Mouse (Mus musculus) kidney, postnatal 10 days (tissue): ENCODE data around the gene 2510039O18Rik.

Experiments
- DNase-seq: peaks from one replicate; pipeline ENCODE4 v3.0.0; 2021; ENCODE audit warnings: mixed read lengths

2510039O18Rik gene

DNA sequence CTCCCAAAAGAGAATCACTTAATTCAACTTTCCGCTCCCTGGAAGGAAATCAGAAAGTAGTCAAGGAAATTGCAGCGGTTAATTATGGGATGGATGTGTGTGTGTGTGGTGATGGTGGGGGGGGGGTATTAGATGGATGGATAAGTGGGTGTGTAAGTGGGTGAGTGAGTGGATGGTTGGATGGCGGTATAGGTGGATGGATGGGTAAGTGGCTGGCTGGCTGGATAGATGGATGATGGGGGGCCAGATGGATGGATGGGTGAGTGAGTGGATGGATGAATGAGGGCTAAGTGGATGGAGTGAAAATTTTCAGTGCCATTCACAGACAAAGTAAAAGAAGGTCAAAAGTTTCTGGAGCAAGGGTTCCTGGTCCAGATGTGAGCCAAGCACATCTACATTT, 3.7 kb upstream of the 2510039O18Rik start:
- DNase-seq = no peak

DNA sequence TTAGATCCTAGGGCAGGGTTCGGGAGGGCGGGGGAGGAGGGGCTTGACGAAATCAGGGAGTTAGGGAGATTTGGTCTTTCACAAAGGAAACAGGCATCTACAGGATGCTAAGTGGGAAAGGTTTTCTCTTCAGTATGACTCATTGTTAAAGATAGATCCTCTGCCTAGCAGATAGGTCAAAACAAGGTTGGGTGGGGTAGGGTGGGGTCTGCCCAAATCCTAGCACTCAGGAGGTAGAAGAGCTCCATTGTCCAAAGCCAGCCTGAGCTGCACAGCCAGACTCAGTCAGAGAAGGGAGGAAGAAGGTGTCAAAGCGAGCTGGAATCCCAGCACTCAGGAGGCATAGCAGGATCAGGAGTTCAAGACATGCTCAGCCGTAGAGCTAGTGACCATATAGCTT, 3.2 kb upstream of the 2510039O18Rik start:
- DNase-seq = no peak

DNA sequence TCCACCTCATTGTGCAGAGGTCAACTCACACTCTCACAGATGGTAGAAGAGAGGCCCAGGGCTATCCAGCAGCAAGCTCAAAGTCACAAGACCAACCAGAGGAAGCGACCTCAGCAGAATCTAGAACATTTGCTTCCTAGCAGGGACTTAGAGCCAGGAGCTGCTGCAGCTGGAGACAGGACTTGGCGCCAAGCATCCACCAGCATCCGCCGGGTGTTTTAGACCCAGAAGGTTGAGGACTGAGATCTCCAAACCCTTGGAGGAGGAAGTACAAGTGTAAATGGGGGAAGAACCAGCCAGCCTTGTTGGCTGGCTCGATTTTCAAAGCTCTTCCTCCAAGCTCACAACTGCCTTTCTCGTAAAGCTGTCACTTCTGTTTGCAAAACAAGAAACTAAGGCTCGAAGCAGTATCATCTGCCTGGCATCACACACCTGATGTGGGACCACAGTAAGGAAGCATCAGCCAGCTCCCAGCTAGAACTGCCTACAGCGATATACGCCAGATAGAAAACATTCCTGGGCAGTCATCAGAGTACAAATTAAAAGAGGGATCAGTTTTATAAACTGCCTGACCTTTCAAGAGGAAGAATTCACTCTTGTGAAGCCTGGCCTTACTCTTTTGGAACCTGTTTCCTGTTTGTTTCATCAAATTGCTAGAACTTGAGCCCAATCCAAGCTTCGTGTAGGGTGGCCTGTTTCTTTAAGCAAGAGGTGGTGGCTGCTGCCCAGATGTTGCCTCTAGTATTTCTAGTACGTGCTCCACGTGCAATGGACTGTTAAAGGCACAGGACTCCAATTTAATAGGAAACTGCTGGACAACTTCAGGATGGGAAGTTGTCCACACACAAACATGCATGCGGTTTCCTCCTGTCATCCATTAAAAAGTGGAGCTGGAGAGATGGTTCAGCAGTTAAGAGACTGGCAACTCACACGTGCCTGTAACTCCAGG, 2.3 kb upstream of the 2510039O18Rik start:
- peak; percentile 80 for DNase-seq

DNA sequence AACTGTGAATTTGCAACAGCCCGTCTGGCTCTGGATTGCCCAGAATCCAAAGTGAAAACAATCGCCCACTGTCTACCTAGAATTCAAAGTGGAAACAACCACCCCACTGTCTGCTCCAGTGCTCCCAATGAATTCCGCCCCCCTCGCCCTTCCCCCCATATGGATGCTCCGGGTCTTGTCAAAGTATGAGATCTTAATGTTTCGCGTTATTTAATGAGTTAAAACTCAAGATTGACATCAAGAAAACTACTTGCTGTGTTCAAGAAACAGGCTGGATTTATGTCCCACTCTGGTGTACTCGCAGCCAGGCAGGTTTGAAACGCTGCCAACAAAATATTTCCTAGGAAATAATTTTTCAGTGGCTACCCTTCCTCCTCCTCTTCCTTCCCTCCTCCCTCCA, 584 bp upstream of the 2510039O18Rik start:
- peak; percentile 44 for DNase-seq

DNA sequence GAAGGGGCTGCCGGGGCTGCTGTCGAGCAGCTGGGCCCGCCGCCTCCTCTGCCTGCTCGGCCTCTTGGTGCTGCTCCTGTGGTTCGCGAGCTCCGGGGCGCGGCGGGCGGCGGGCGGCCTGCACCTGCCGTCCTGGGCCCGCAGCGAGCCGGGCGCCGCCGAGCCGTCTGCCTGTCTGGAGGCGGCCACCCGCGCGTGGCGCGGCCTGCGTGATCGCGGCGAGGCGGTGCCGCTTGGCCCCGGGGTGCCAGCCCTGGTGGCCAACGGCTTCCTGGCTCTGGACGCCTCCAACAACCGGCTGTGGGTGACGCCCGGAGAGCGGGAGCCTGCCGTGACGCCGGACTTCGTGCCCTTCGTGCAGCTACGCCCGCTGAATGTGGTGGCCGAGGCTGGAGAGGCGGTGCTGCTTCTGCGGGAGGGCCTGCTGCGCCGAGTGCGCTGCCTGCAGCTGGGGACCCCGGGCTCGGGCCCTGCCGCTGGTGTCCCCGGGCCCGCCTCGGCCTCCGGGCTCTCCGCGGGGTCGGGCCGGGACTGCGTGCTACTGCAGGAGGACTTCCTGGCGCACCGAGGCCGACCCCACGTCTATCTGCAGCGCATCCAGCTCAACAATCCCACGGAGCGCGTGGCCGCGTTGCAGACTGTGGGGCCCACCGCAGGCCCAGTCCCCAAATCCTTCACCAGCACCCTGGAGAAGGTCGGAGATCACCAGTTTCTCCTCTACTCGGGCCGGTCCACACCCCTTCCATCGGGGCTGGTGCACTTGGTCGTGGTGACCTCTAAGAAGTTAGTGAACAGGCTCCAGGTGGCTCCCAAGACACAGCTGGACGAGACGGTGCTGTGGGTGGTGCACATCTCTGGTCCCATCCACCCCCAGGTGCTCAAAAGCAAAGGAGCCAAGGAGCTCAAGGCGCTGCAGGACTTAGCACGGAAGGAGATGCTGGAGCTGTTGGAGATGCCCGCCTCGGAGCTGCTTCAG, 638 bp downstream of the 2510039O18Rik start:
- DNase-seq = peak; percentile 58

DNA sequence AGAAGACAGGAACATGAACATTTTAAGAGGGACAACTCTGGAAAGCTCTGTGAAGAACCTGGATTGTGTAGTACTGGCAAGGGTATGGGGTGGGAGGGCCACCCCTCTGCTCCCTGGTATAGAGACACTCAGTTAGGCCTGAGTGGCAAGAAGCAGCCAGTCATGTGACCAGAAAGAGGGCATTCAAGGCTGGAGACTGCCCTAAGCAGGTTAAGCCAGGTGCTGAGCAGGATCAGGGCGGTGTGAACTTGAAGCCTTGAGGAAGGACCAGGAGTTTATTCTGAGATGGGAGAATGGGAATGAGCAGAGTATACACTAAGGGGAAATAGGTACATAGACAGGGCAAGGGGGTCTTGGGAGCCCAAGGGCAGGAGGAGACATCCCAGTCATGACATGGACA, 2.3 kb downstream of the 2510039O18Rik start:
- DNase-seq = peak; percentile 42

DNA sequence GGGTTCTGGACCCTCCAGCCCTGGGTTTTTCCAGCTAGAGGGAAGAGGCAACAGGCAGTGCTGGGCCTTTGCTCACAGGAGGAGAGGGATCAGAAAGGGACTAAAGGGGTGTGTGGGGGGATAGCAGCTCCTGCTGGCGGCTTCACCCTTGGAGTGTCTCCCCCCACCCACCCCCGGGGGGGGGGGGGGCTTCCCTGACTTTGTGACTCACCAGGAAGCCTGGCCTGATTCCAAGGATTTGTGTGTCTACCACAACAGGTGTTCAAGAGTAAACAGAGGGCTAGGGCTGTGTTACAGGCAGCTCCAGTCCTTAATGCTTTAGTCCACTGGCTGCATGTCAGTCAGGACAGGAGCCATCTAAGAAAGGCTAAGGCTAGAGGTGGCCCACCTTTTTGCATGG, 6.8 kb downstream of the 2510039O18Rik start:
- no peak for DNase-seq

DNA sequence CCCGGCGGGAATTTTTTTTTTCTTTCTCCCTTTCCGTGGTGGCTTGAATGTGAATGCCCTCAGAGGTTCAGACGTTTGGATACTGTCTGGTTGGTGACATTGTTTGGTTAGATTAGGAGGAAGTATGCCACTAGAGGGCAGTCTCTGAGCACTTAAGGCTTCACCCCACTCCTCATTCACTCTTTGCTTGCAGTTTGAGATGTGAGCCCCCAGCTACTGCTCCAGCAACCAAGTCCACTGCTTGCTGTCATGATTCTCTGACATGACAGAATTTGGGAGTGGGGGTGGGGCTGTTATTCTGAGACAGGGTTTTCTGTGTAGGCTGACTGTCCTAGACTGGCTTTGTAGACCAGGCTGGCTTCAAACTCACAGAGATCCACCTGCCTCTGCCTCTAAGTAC, 12.9 kb downstream of the 2510039O18Rik start:
- peak; percentile 56 for DNase-seq

DNA sequence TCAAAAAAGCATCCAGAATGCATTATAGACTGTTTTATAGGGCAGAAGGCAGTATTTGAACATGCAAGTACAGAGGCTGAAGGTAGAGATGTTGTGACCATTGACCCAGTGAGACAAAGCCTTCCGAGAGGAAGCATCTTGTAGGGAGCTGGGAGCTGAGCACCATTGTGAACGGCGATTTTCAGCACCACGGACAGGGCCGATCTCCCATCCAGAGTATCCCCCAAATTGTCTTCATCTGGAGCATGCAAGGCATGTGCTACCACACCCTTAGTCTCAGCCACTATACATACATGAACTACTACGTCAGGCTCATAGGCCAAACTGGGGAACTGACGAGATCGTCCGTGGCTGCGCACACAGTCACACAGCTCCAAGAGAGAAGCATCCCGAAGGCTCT, 16.4 kb downstream of the 2510039O18Rik start:
- peak; percentile 63 for DNase-seq

DNA sequence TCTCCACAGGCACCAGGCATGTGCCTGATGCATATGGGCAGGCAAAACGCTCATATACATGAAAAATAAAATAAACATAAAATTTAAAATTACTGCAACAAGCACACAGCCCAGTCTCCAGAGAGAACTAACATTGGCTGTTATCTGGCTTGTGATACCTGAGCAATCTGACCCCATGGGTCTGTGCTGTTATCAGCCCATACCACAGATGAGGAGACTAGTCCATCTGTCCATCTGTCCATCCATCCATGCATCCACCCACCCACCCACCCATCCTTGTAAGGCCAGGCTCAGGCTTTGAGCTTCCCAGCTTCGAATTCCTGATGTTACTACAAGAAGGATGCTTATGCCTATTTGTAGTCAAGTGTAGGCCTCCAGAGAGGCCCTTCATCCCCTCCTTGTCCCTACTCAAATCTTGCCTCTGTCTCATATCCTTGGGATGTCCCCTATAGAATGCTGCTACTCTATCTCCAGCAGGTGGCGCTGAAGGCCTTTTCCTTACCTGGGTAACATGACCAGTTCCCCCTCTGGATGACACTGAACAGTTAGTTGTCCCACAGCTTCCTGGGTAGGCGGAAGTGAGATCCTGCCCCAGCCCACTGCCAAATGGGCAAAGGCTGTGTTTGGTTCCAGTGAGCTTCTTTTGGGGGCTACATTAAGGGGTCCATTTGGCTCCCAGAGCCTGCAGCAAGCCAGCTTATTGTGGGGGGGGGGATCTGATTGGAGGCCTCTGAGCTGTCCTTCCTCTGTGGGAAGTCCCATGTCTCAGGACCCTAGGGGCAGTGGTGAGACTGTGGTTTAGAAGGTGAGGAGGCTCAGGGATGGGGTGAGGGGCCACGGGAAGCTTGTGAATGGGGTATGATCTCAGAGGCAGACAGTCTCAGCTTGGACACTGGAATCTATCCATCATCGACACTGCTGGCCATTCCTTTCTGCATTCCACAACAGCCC, 19.5 kb downstream of the 2510039O18Rik start:
- DNase-seq = peak; percentile 84

DNA sequence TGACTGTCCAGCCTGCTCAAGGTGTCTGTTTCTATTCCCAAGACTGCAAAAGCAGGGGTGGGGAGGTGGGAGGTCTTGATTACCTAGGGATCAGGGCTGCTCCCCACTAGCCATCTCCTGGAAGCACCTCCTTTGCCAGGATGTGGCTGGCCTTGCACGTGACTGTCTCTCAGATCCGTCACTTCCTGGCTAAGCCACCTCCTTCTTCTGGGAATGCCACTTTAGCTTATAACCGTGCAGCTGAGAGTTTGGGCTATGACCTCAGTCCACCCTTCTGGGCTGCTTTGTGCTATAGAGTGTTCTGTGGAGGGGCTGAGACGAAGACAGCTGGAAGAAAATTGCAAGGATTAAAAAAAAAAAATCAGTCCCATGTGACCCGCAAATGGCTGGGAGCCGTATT, 22.1 kb downstream of the 2510039O18Rik start:
- DNase-seq = no peak

DNA sequence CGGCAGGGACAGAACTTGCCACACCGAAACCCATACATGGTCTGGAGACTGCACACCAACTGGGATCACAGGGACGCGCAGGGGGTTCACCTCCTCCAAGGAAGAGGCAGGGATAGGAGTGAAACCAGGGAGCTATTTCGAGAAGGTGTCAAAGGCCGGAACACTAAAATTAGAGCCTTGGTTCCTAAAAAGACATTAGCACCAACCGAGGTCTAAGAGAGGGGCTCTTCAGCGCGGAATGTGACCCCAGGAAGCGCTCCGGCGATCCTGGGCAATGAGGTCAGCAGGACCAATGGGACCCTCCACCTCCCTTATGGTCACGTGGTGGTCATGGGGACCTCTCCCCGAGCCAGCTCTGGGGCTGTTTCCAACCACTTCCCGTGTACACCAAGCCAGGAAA, 22.9 kb downstream of the 2510039O18Rik start:
- DNase-seq = no peak

DNA sequence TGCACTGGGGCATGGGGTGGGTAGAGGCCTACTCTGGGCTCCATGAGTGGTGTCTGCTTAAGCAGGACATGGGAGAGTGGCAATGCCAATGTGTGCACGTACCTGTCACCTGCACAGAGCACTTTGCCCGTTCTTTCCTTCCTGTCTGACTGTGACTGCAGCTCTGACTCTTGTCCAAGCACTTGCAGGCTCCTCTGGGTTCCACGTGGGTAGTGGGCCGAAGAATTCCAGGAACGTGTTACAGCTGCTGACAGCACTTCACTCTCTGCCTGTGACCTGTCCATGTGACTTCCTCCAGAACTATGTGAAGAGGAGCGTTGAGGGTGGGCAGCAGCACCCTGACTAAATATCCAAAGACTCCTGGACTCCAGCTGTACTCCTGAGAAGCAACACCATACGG, 25.0 kb downstream of the 2510039O18Rik start:
- DNase-seq = peak; percentile 52

DNA sequence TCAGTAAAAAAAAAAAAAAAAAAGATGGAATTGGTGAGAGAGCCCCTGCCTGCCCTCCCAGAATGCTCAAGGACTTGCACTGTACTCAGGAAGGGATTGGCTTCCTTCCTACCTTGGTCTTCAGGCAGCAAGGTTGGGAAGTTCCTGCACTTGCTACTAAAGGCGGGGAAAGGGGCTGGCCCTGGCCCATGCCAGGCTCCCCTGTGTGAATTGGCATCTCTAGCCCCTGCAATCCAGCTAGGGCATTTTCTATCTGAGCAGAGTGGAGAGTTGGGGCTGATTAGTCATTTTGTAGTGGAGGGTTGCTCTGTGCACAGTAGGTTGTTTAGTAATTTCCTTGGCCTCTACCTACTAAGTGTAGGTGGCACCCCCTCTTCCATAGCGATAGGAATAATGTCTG, 28.1 kb downstream of the 2510039O18Rik start:
- no peak for DNase-seq

DNA sequence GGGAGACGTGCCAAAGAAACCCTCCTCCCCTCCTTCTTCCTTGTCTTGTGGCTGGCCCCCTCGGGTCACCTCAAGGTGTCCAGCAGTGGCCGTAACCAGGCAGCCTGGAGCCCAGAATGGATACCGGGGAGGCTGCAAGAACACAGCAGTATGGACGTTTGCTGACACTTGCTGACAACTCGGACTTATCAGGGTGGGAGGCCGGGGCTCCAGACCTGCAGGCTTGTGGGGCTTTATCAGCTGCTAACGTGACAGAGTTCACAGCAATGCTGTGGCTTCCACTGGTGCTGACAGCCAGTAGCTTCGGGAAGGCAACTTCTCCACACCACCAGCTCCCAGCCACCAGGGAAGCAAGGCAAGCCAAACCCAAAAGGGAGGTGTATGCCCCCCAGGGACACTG, 28.6 kb downstream of the 2510039O18Rik start:
- no peak for DNase-seq

DNA sequence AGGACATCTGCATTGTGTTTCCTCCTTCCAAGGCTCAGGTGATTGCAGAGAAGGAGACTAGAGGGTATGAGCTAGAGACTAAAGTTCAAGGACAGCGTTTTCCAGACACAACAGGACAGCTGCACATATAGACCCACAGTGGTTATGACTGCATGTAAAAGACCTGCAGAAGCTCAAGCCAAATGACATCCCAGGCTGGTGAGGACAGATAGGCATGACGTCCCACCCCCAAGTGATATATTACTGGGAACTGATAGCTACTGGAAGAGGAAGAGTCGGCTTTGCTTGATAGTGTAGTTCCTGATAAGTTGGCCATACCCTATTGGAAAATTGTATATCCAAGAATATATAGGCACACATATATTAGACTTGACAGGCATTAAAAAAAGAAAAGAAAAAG, 35.5 kb downstream of the 2510039O18Rik start:
- DNase-seq = no peak

DNA sequence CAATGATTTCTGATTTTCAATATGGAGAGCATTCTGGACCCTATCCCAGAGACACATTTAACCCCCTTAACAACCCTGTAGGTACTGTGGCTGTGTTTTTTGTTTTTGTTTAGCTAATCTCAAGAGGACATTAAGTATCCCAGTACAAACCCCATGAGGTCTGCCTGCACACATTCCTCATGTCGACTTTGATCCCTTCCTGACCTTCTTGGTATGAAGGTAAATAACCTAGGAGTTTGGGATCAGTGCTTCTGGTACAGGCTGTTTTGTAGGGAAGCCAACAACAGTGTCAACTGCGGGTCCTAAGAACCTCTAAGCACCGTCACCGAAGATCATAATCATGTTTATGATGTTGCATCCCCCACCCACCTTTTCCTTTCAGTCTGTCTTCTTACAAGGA, 37.0 kb downstream of the 2510039O18Rik start:
- no peak for DNase-seq

DNA sequence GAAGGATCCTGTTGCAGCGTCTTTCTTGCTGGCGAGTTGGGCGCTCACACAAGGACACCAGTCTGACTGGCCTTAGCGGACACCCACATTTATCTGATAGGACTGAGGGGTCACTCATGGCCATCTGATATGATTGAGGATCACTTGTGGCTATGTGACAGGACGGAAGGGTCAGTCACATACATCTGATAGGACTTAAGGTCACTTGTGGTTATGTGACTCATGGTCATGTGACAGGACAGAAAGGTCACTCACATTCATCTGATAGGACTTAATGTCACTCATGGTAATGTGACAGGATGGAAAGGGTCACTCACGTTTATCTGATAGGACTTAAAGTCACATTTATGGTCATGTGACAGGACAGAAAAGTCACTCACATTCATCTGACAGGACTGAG, 37.7 kb downstream of the 2510039O18Rik start:
- DNase-seq = no peak

DNA sequence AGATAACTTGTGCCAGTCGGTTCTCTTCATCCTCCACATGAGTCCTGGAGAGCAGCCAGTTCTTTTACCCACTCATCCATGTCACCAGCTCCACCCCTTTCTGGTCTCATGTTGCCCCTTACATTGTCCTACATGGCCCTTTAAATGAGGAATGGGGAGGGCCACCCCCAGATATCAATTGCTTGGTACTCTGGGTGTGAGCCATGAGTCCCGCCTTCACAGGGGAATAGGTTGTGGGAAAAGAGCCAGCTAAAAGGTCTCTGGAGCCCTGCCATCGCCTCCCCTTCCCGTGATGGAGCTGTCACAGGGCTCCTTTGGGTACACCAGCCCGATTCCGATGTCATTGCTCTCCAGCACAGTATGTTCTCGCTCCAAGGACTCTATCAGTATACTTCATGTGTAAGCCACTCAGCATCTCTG, 38.8 kb downstream of the 2510039O18Rik start:
- DNase-seq = no peak

DNA sequence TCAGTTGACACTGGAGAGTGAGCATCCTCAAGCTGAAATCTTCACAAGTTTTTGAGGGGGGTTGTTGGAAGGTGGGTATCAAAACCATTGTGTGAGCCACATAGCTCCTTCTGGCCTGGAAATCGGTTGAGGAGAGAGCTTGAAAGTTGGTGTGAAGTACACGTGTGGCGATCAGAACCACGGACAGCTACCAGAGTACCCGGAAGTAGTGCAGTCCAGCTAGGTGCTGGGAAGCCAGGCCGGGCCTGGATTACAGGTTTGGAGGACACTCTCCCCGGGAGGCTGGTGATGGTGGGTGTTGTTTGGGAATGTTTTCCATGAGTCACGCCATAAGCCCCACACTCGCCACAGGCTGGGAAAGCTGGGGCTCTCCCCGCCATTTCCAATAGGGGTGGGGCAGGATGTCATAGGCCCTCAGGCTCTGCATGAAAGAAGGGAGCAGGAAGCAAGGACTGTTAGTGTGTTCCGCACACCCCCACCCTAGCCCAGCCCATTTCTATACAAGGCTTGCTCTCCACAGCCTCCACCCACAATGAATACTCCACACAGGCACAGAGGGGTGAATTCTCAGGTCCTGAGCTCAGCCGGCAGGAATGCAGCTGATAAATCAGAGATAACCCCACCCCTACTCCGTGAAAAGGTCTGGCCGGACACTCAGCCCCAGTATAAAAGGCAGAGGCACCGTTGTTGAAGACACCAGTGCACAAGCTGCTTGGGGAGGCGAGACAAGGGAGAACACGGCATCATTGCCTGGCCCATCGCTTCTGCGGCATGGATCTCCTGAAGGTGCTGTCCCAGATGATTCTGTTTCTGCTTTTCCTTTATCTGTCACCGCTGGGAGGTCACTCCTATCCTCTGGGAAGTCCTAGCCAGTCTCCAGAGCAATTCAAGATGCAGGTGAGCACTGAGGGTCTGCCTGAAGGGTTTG, 44.8 kb downstream of the 2510039O18Rik start, which contains the start of gene Nppb:
Gene Nppb (plus strand): TSS at position 584 of the 928 bp plus-strand sequence.
- peak; percentile 82 for DNase-seq

DNA sequence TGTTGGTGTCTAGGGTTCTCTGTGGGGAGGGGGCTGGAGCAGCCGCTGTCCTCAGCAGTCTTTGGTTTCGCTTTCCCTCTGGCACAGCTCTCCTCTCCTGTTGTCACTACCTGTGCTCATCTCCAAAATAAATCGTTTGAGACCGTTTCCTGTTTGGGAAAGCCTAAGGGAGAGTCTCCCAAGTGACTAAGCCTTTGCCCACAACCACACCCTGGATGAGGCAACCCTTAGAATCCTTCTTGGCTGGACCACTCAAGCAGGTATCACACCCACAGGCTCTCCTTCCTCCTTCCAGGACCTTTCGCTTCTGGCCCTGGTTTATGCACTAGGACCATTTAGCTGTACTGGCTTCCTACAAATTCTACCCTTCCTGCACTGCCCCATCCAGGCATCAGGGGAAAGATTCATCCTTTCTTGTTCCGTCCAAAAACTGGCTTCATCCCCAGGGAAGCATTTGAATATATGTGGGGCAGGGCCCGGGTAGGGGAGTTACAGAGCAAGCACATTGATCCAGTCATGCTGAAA, 52.9 kb downstream of the 2510039O18Rik start:
- no peak for DNase-seq
